Mouse (Mus musculus) heart, adult 8-10 months (tissue): ENCODE measurements around the gene Dixdc1. TPM values are rescaled to one million over a fixed set of nuclear protein-coding genes. Genes with fewer than 3 reads are reported as not detected.
A peak's percentile ranks its signal among the peaks of the same experiment; 100 is the strongest.
"Not testable (repeated sequence)": the region's sequence is repeated elsewhere in the genome, so short reads cannot be mapped to it uniquely, and the experiment has no call there.

ENCODE experiments used
- DNase-seq: peaks from one replicate; pipeline ENCODE4 v3.0.0; 2022; ENCODE audit warnings: low spot score
- total RNA-seq, 4 experiments: library from RNA; stranded (reverse); gene quantifications; 2 replicates each; pipeline ENCODE4 v1.2.4; 2022

Dixdc1 gene
- total RNA-seq, 4 experiments from 2014 or later = 5.3 to 12.8 (median 6.1) TPM

DNA sequence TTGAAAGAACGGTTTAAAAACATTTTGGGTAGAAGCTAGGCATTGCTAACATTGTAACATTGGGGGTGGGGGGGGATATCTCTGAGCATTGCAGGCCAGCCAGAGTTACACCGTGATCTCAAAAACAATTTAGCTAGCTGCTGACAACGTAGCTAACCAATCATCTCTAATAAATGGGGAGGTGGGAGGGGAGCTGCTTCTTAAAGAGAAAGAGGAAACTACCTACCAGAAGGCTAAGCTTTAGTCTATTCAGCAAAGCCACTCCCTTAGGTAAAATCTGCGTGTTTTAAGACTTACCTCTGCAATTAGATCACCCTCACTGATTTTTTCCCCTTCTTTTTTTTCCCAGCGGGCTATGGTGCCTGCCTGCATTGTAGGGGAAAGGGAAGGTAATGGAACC is 80.9 kb downstream of the Dixdc1 start:
- no peak for DNase-seq

DNA sequence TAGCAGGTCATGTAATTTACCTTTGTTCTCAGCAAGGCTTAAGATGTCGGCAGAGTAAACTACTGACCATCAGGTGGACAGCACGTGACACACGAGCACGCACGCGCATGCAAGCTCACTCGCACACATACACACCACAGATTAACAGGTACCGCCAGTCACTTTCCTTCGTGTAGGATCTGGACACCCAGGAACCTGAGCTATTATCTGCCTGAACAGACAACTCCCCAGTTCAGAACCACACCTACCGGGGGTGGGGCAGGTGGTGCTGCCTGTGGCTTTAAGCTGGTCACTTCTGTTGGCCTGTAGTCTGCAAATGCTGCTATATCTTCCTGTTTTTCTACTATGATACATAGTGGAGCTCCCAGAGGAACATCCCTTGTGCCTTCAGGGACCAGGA is 88.8 kb downstream of the Dixdc1 start:
- no peak for DNase-seq

DNA sequence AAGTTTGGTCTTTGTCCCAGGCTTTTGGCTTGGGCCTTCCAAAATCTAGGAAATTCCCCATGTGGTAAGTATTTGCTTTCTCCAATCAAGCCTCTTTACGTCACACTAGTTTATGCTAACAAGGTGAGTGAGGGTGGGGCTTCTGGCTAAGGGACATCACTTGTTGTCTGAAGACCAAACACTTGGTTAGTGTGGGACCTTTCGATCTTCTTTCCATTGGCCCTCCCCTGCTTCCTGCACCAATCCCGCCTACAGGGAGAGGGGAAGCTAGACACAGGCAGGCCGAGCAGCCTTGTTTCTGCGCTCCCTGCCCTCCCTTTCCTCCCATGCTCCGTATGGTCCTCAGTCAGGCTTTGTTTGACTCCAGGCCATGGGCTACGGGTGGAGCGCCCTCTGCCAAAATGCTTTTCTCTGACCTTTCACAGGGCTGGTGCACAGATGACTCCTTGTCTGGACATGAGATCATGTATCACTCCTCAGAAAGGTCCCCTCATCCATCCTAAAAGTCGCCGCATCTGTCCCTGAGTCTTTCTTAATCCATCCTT is 92.4 kb downstream of the Dixdc1 start:
- no peak for DNase-seq

DNA sequence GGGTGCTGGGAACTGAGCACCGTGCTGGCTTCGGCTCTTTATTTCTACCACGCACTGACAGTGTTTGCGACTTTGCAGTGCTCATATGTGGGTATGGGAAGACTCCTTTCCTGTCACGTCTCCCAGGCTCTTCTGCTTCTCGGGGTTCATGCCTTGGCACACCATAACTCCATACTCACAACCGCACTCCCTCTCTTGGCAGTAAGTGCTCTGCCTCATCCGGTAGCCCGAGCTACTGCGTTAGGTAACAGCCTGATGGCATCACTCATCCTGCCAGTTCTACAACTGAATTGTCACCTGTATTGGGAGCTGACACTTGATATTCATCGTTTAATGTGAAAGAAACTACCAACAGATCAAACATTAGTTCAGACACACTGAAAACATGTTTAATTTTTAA is 105.0 kb downstream of the Dixdc1 start:
- no peak for DNase-seq

DNA sequence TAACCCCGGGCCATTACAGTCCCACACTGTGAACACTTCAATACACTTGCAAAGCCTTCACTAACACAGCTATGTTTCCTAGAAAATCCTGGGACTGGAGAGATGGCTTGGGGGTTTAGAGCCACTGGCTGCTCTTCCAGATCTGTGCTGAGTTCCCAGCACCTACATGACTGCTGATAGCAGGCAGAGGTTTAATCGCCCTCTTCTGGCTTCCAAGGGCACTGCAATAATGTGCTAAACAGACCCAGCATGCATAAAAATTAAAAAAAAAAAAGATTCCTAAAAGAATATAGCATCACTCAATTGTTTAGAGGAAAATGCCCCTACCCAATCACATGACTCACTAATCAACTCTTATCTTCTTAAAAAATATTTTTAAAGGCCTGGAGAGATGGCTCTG is 106.3 kb downstream of the Dixdc1 start:
- DNase-seq = no peak

DNA sequence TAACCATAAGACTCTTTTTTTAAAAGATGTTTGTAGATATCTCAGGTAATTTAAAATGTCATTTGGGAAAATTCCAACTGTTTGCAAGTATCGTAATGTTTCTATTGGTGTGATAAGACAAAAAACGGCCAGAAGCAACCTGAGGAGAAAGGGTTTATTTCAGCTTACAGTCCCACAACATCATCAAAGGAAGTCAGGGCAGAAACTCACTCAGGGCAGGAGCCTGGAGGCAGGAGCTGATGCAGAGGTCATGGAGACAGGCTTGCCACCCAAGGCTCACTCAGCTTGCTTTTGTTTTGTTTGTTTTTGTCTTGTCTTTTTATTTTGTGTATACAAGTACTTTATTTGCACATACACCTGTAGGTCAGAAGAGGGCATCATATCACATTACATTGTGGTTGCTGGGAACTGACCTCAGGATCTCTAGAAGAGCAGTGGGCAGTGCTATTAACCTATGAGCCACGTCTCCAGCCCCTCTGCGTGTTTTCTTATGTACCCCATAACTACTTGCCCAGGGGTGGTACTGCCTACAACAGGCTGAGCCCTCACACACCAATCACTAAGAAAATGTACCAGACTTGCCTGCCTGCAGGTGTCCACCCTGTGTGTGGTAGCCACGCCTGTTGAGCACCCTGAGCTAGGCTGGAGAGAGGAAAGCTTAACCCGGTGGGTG is 107.2 kb downstream of the Dixdc1 start:
- DNase-seq = no peak

DNA sequence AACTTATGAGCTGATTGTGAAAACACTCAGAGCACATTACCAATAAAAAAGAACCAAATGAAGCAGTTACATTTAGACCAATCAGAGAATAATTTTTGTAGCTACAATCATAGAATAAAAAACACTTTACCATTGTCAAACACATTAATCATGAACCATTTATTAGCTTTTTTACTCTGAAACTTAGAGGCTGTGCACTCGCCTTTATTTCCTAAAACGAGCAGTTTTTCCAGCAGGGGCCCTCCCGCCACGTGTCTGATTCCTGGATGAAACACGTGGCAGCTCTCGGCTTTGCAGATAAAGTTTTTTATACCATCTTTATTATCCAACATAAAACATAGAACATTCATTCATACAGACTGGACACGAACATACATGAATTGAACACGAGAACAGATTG is 108.4 kb downstream of the Dixdc1 start:
- DNase-seq = not testable (repeated sequence)

DNA sequence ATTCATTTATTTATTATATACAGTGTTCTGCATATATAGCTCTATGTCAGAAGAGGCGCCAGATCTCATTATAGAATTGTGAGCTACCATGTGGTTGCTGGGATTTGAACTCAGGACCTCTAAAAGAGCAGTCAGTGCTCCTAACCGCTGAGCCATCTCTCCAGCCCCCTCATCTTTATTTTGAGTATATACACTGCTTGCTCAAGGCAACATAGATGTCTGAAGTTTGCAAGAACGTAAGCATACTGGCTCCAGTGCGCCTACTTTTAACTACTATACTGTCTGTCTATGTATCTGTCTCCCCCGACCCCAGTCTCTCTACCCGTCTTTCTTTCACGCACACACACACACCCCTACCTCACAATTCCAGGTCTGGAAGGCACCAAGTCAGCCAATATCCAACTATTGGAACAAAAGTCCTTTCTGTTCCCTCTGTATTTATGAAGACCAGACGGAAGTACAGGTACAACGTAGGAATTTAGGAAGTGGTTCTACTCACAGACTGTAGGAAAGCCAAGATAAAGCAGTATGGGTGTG is 121.5 kb downstream of the Dixdc1 start:
- no peak for DNase-seq

DNA sequence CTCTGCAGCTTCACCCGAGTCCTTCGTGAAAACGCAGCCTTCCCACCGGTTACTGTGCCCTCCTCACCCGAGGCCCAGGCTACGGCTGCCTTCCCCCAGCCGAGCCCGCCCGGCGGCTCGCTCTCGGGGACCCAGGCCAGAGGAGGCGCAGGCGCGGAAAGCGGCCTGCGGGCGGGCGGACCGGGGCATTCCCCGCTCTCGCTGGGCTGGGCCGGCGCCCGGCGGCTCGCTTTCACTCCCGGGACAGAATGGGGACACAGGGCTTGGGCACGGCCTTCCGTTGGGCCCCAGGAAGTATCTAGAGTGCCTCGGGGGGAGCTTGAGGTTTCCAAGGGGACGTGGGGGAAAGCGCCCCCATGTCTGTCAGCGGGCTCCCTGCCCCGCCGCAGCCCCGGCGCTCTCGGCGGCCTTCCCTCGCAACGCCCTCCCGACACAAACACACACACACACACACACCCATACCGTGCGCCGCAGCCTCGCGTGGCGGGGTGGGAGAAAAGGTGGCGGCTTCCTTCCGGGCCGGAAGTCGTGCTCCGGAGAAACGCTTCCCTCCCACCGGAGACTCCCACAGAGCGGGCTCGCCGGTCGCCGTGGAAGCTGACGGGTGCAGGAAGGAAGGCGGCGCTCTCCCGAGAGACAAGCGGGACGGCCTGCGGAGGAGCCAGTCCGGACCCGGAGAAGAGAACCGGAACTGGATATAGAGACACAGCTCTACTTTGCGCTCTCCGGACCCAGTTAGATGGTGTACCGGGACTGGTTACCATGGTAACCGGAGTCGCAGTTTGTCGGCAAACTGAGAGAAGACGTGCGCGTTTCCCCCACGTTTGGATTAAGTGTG is 122.3 kb downstream of the Dixdc1 start, which contains the start of the genes Pih1d2 and Nkapd1:
Gene Pih1d2, plus strand, starts transcription at position 556 of the 838 bp plus-strand sequence.
Gene Nkapd1, minus strand, starts transcription at position 699 of the 838 bp plus-strand sequence.
- DNase-seq = peak; percentile 92

DNA sequence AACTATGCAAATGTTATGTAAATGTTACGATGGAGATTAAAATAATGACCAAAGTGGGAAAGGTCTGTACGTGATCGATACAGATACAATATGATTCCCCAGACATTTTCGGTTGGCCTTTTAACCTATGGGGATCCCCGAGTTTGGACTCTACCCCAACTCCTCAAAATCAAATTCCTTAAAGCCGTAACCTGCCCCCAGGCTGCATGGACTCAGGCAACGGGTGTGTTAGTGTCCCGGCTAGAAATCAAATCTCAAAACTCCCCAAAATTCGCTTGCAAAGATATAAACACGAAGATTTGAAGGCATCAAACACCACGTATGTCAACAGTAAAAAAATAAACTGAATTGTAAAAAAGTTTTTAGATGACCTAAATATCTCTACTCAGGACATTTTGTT is 123.2 kb downstream of the Dixdc1 start:
- no peak for DNase-seq

Other genes with a start within 250 kb of the Dixdc1 start
- gene Plet1, start 245.0 kb downstream of the Dixdc1 start, total RNA-seq = 1 to 10 TPM in 3 of 4 experiments, under 1 TPM in 1; 0.87 to 2.5 (median 1.8) TPM
- 10 to 100 TPM; 30.9 to 41.7 (median 36.7) TPM for gene Pts, start 210.8 kb downstream of the Dixdc1 start, total RNA-seq
- gene Il18, start 184.7 kb downstream of the Dixdc1 start, total RNA-seq = 1 to 10 TPM in 3 of 4 experiments, under 1 TPM in 1; 0.54 to 2.0 (median 1.5) TPM
- gene Bco2, start 184.3 kb downstream of the Dixdc1 start, total RNA-seq = under 1 TPM; 0.24 to 0.50 (median 0.45) TPM
- not detected for gene Tex12, start 178.2 kb downstream of the Dixdc1 start, total RNA-seq
- 100 to 1,000 TPM; 662 to 705 (median 698) TPM for gene Sdhd, start 135.7 kb downstream of the Dixdc1 start, total RNA-seq
- gene Timm8b, start 135.6 kb downstream of the Dixdc1 start, total RNA-seq = 100 to 1,000 TPM; 264 to 310 (median 279) TPM
- gene Pih1d2, start 122.2 kb downstream of the Dixdc1 start, total RNA-seq = under 1 TPM; 0.38 to 0.63 (median 0.53) TPM
- 10 to 100 TPM; 10.7 to 13.4 (median 11.9) TPM for gene Nkapd1, start 122.1 kb downstream of the Dixdc1 start, total RNA-seq
- 100 to 1,000 TPM; 333 to 412 (median 402) TPM for gene Dlat, start 79.7 kb downstream of the Dixdc1 start, total RNA-seq
- 1 to 10 TPM; 2.8 to 6.4 (median 4.9) TPM for gene 2310030G06Rik, start 7.0 kb upstream of the Dixdc1 start, total RNA-seq
- 1,000 to 10,000 TPM; 3,411 to 4,078 (median 3,658) TPM for gene Cryab, start 11.8 kb upstream of the Dixdc1 start, total RNA-seq
- gene Hspb2, start 12.8 kb upstream of the Dixdc1 start, total RNA-seq = 100 to 1,000 TPM; 150 to 156 (median 152) TPM
- 1 to 10 TPM; 4.9 to 6.9 (median 5.1) TPM for gene Fdxacb1, start 28.7 kb upstream of the Dixdc1 start, total RNA-seq
- gene Alg9, start 35.5 kb upstream of the Dixdc1 start, total RNA-seq = 10 to 100 TPM in 3 of 4 experiments, 1 to 10 TPM in 1; 8.2 to 12.5 (median 11.4) TPM
- 10 to 100 TPM; 12.0 to 15.6 (median 13.6) TPM for gene 1110032A03Rik, start 36.0 kb upstream of the Dixdc1 start, total RNA-seq
- 10 to 100 TPM in 2 of 4 experiments, 1 to 10 TPM in 2; 6.5 to 11.8 (median 9.8) TPM for gene Ppp2r1b, start 105.8 kb upstream of the Dixdc1 start, total RNA-seq